Mouse (Mus musculus) ES-E14 (cell line): ENCODE results near the gene Tmem205.

Experiments used
- HCFC1 ChIP-seq: IDR thresholded peaks from 2 replicates; pipeline ENCODE4 v1.6.1; 2012; ENCODE audit warnings: low read length, inconsistent platforms, borderline replicate concordance; ENCODE audit not compliant: insufficient read depth
- ZNF384 ChIP-seq: IDR thresholded peaks from 2 replicates; pipeline ENCODE4 v1.6.1; 2012; ENCODE audit warnings: low read depth, low read length, inconsistent platforms

DNA sequence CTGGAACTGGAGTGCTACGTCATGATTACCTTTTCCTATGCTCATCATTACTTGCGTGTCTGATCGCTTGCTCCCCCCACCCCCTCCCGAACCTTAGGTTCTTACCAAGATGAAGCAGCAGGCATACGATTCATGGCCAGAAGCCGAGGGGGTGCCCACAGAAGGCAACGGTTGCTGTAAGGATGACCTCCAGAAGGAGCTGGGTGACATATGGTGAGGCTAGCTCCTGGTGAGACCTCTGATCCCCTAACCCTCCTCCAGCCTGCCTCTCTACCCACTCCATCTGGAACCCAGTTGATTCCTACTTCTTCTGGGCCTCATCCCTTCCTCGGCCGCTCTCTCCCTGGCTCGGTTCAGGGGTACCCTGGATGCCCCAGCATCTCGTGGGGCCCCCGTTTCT is 6.7 kb upstream of the Tmem205 start:
- TF ChIP-seq HCFC1: no peak
- TF ChIP-seq ZNF384: no peak
